Mouse (Mus musculus) heart, postnatal 0 days (tissue): ENCODE data around the gene Cep57l1. TPM values are rescaled to one million over a fixed set of nuclear protein-coding genes. Genes with fewer than 3 reads are reported as not detected.
A peak's percentile ranks its signal among the peaks of the same experiment; 100 is the strongest.
"Not testable (repeated sequence)": the region's sequence is repeated elsewhere in the genome, so short reads cannot be mapped to it uniquely, and the experiment has no call there.

Experiments
- ATAC-seq: fragments of 200-750 bp; cut with Nextera tagmentation; 2 replicates; pipeline ENCODE4 v1.8.0; 2017; ENCODE audit warnings: low read depth, moderate number of reproducible peaks, moderate library complexity; ENCODE audit not compliant: insufficient read depth
- DNase-seq: peaks from one replicate; pipeline ENCODE4 v3.0.0-alpha.2; 2016; ENCODE audit warnings: low spot score
- H3K27ac ChIP-seq: fragments of 300-500 bp; sonication (generic); 2 replicates; pipeline ENCODE4 v1.5.1; 2014; ENCODE audit warnings: low read depth, mild to moderate bottlenecking
- H3K27me3 ChIP-seq: fragments of 300-500 bp; sonication (generic); 2 replicates; pipeline ENCODE4 v1.6.1; 2014; ENCODE audit warnings: low read length, mixed read lengths; ENCODE audit not compliant: control insufficient read depth, insufficient read depth
- H3K36me3 ChIP-seq: fragments of 300-500 bp; sonication (generic); replicated peaks from 2 replicates; pipeline ENCODE4 v1.6.1; 2014; ENCODE audit warnings: low read length, mixed read lengths; ENCODE audit not compliant: control insufficient read depth, insufficient read depth
- H3K4me1 ChIP-seq: fragments of 300-500 bp; sonication (generic); 2 replicates; pipeline ENCODE4 v1.6.1; 2014; ENCODE audit warnings: antibody characterized with exemption; ENCODE audit not compliant: control insufficient read depth, insufficient read depth
- H3K4me2 ChIP-seq: fragments of 300-500 bp; sonication (generic); 2 replicates; pipeline ENCODE4 v1.6.1; 2014; ENCODE audit warnings: low read depth, mild to moderate bottlenecking, low read length, moderate library complexity
- H3K4me3 ChIP-seq: fragments of 300-500 bp; sonication (generic); 2 replicates; pipeline ENCODE4 v1.5.1; 2014; ENCODE audit warnings: low read depth, low read length
- H3K9ac ChIP-seq: fragments of 300-500 bp; sonication (generic); replicated peaks from 2 replicates; pipeline ENCODE4 v1.6.1; 2014; ENCODE audit warnings: low read depth, low read length, mixed read lengths
- H3K9me3 ChIP-seq: fragments of 300-500 bp; sonication (generic); replicated peaks from 2 replicates; pipeline ENCODE4 v1.6.1; 2016; ENCODE audit warnings: low read length; ENCODE audit not compliant: control insufficient read depth
- CTCF ChIP-seq: IDR thresholded peaks from 2 replicates; pipeline ENCODE4 v1.5.1; 2016; ENCODE audit warnings: antibody characterized with exemption, control low read depth, low read depth
- EP300 ChIP-seq: IDR thresholded peaks from 2 replicates; pipeline ENCODE4 v1.6.1; 2016; ENCODE audit warnings: antibody characterized with exemption, low read depth
- WGBS: fragments of 180-500 bp; shearing (Covaris S2); extraction: QIAGEN DNeasy Blood & Tissue Kit; methylation state at CpG from one replicate; pipeline ENCODE4 v1.1.7; 2014; 5-methylcytosine and 5-hydroxymethylcytosine counted together
- polyA plus RNA-seq: library from polyadenylated mRNA; unstranded; fragments of >200 nt; fragmentation: Nextera tagmentation; extraction: Ambion mirVana; gene quantifications from 2 replicates; pipeline ENCODE4 v1.2.1, GENCODE M21; 2015
- total RNA-seq: library from RNA; depleted of rRNA; stranded (reverse); fragments of >200 nt; gene quantifications from 2 replicates; pipeline ENCODE4 v1.2.3, GENCODE M21; 2014; ENCODE audit warnings: low replicate concordance

Cep57l1 gene
- total and polyA plus RNA-seq, 2 experiments from 2014 or later: 7.1 to 15.0 TPM

DNA sequence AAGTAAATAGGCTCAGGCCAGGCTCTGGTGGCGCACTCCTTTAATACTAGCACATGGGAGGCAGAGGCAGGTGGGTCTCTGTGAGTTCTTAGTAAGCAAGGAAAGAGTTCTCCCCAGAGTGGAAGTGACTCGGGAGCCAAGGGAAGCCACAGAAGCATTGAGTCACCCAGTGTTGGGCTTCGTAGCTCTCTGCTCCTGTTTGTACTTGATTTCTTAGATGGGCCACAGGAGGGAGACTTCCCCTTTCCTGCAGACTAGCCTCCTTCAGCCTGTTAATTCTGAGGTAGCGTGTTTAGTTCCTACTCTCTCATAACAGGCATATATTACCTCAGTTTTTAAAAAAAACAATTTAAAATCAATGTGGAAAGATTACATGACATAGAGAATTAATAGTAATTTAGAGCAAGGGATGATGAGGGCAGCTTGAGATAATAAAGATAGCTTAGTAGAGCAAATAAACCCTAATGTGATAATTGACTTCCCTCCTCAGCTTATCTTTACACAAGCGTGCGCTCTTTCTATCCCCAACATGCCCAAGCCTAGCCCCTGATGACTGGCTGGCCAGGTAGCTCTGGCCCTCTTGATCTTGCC, 16.9 kb upstream of the Cep57l1 start:
- H3K36me3 ChIP-seq: no peaks in the 10 kb centered on the region
- no peaks in the 10 kb centered on the region for H3K9me3 ChIP-seq
- WGBS: 84% methylated on average over 6 of the region's 6 CpGs
- TF ChIP-seq CTCF: no peak
- no peak for TF ChIP-seq EP300
- no peak overlapping the region for H3K27ac ChIP-seq
- no peak overlapping the region for H3K4me3 ChIP-seq
- peaks cover 25% of the 10 kb centered on the region for H3K4me1 ChIP-seq
- DNase-seq: no peak
- H3K9ac ChIP-seq: no peak overlapping the region
- no peak overlapping the region for H3K4me2 ChIP-seq
- no peak for ATAC-seq
- no peaks in the 10 kb centered on the region for H3K27me3 ChIP-seq

DNA sequence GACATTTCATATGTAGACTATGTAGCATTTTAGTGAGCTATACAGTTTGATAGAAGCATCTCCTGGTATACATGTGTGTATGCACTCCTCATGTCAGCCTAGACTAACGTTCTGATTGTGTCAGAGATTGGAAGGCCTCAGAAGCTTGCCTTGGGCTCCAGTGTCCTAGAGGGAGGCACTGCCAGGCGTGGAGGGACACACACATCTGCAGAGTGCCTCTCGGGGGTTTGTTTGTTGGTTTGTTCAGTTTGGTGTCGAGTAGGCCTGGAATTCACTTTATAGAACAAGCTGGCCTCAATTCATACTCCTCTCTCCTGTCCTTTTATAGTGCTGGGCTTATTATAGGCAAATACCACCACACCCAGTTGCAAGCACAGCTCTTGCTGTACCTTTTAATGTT, 16.3 kb upstream of the Cep57l1 start:
- no peak for DNase-seq
- 92% methylated on average over 4 of the region's 4 CpGs for WGBS
- Histone ChIP-seq H3K27ac (no peak overlapping the region), H3K36me3 (no peaks in the 10 kb centered on the region), H3K27me3 (no peaks in the 10 kb centered on the region), H3K4me2 (no peak overlapping the region), H3K9me3 (no peaks in the 10 kb centered on the region), H3K9ac (no peak overlapping the region), H3K4me3 (no peak overlapping the region), H3K4me1 (peaks cover 25% of the 10 kb centered on the region)
- no peak for ATAC-seq
- TF ChIP-seq EP300 (no peak), CTCF (no peak)

DNA sequence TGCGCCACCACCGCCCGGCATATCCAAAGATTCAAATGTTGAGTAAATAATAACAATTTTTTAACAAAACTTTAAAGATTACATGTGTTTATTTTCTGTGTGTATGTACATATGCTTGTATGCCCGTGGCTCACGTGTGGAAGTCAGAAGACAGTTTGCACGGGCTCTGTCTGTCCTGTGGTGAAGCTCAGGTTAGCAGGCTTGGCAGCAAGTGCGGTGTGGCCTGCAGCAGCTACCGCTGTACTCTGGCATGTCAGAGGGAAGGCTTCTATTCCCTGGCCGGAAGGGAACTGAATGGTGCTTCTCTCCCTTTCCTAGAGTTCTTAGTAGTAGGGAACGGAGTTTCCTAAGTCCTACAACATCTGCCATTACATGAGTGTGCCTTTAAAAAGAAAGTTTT, 15.4 kb upstream of the Cep57l1 start:
- no peak for ATAC-seq
- 71% methylated on average over 10 of the region's 10 CpGs for WGBS
- no peak overlapping the region for H3K4me3 ChIP-seq

DNA sequence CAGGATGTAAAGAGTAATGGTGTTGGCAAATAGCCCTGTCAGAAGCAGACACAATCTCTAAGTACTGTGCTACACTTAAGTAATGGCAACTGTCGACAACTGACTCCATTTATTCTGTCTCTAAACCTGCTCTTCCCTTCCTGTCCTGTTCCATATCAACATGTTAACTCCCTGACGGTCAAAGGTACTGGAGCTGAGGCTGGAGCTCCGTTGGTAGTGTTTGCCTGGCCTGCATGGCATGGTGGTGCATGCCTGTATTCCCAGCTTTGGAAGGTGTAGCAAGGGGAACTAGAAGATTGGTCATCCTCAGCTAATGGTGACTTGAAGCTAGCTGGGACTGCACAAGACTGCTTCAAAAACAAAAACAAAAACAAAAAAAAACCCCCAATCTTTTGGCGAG, 14.2 kb upstream of the Cep57l1 start:
- H3K27ac ChIP-seq: peak overlapping the region; percentile 44

More for the DNA sequence above, 15.4 kb upstream of the Cep57l1 start:
- H3K36me3 ChIP-seq: no peaks in the 10 kb centered on the region
- H3K4me1 ChIP-seq: peaks cover 31% of the 10 kb centered on the region
- H3K27me3 ChIP-seq: no peaks in the 10 kb centered on the region
- no peak overlapping the region for H3K9ac ChIP-seq
- TF ChIP-seq CTCF (no peak), EP300 (no peak)
- no peak overlapping the region for H3K4me2 ChIP-seq
- DNase-seq: no peak
- H3K27ac ChIP-seq: 0 out of 2 replicates have a peak overlapping the region, but pooled peaks have one; percentile 30
- H3K9me3 ChIP-seq: no peaks in the 10 kb centered on the region

DNA sequence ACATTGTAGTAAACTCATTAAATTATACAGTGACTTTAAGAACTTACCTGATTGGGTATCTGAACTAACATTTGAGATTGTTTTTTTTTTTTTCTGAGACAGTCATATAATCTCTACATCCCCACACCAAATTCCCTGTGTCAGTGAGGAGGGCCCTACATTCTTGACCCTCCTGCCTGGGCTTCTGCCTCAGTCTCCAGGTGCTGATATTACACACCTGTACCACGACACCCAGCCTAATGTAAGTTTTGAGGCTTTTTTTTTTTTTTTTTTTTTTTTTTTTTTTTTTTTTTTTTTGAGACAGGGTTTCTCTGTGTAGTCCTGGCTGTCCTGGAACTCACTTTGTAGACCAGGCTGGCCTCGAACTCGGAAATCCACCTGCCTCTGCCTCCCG, 13.6 kb upstream of the Cep57l1 start:
- H3K27ac ChIP-seq: peak overlapping the region; percentile 69; the same call in 1 of the 2 replicates
- not testable (repeated sequence) for H3K36me3 ChIP-seq, DNase-seq, H3K9me3 ChIP-seq, H3K9ac ChIP-seq, H3K4me2 ChIP-seq, H3K4me3 ChIP-seq, H3K27me3 ChIP-seq, ATAC-seq
- H3K4me1 ChIP-seq: peaks cover 29% of the 10 kb centered on the region
- 100% methylated on average over 2 of the region's 4 CpGs for WGBS

More for the DNA sequence above, 14.2 kb upstream of the Cep57l1 start:
- Histone ChIP-seq H3K27me3 (no peaks in the 10 kb centered on the region), H3K9ac (no peak overlapping the region), H3K9me3 (no peaks in the 10 kb centered on the region), H3K36me3 (no peaks in the 10 kb centered on the region), H3K4me1 (peaks cover 34% of the 10 kb centered on the region), H3K4me3 (no peak overlapping the region), H3K4me2 (no peak overlapping the region; the same call in 1 of the 2 replicates)
- ATAC-seq (no peak), DNase-seq (no peak)
- no peak for TF ChIP-seq CTCF
- WGBS: 30% methylated on average over 4 of the region's 4 CpGs
